Comparison of ENCODE assay signal across 23 mouse cellular contexts in the genomic region with DNA sequence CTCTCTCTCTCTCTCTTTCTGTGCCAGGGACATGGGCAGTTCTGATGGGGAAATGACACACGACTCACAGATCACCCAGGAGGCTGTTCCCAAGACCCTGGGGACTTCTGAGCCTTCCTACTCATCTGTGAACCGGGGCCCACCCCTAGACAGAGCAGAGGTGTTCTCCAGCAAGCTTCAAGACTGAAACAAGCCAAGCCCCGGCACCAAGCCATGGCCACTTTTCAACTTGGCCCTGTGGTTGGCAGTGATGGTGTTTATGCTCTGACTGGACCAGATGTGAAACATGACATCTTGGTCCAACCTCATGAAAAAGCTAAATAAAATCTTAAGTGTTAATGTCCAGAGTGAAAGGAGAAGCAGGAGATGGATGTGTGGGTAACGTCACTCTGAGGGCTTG. TPM values are rescaled to one million over a fixed set of nuclear protein-coding genes. Genes with fewer than 3 reads are reported as not detected.
A peak's percentile ranks its signal among the peaks of the same experiment; 100 is the strongest.
DNase-seq lines count a peak whose midpoint lies in the region; ATAC-seq and TF ChIP-seq lines count a peak whose summit lies in the region.
"Had no signal": no experiment of that assay in that cellular context is flagged by ENCODE, and none has a peak within 500 bp of the region (broad histone marks: within the 10 kb centered on the region; RNA-seq: fewer than 3 reads in every experiment).

No protein-coding gene starts in this region.

- peaks cover 19% of the 10 kb centered on the region for H3K27me3 ChIP-seq in heart, embryonic 12.5 days (replicated peaks)
- H3K27me3 ChIP-seq: Patski had no signal

- peak; percentile 57 for DNase-seq in gastrocnemius, adult 2 months
- DNase-seq in gastrocnemius, postnatal 4 days (ENCODE audit: low spot score in 2 of 2) = no peak
- peak; percentile 34 to 36 for DNase-seq in heart, postnatal 14 days
- DNase-seq in lung, postnatal 14 days = peak; percentile 44
- DNase-seq in lung, postnatal 25 days (ENCODE audit: low spot score) = no peak
- DNase-seq: adrenal gland, postnatal 14 days; cerebellum, adult 11-12 months; cerebellum, adult 9-11 months; forebrain, postnatal 0 days; kidney, adult 11 months had no signal

- H3K27ac ChIP-seq in gastrocnemius, adult 2 months = no peak overlapping the region
- no peak overlapping the region for H3K27ac ChIP-seq in heart, embryonic 12.5 days (ENCODE audit: poor library complexity, severe bottlenecking)
- H3K27ac ChIP-seq: embryonic facial prominence, embryonic 10.5 days; forebrain, embryonic 13.5 days; hindbrain, embryonic 12.5 days had no signal

- H3K9ac ChIP-seq in heart, embryonic 12.5 days = no peak overlapping the region
- H3K9ac ChIP-seq: forebrain, embryonic 13.5 days; forebrain, postnatal 0 days; hindbrain, embryonic 12.5 days had no signal

- no peak for ATAC-seq in heart, embryonic 12.5 days (ENCODE audit: insufficient number of reproducible peaks, low FRiP score)
- ATAC-seq: activated CD4-positive, CD25-positive, alpha-beta regulatory T cell, adult 4 months; forebrain, embryonic 13.5 days; forebrain, postnatal 0 days; hindbrain, embryonic 16.5 days; inflammation-experienced regulatory T-cells, adult 6 months; Patski had no signal

- TF ChIP-seq CTCF in gastrocnemius, adult 2 months (IDR thresholded peaks at IDR 0.05) = no peak

- no peaks in the 10 kb centered on the region for H3K9me3 ChIP-seq in heart, embryonic 12.5 days (replicated peaks)
- H3K9me3 ChIP-seq: embryonic facial prominence, embryonic 10.5 days; forebrain, embryonic 13.5 days; hindbrain, embryonic 12.5 days had no signal

- no peak overlapping the region for H3K4me2 ChIP-seq in heart, embryonic 12.5 days
- H3K4me2 ChIP-seq: forebrain, embryonic 13.5 days; hindbrain, embryonic 12.5 days had no signal

- H3K4me1 ChIP-seq in heart, embryonic 12.5 days (replicated peaks) = peaks cover 1% of the 10 kb centered on the region; the same call in 1 of the 2 replicates

- H3K4me3 ChIP-seq in gastrocnemius, adult 2 months = no peak overlapping the region
- H3K4me3 ChIP-seq in heart, embryonic 12.5 days = no peak overlapping the region
- H3K4me3 ChIP-seq: embryonic facial prominence, embryonic 10.5 days; forebrain, embryonic 13.5 days; hindbrain, embryonic 12.5 days had no signal

- no peaks in the 10 kb centered on the region for H3K36me3 ChIP-seq in heart, embryonic 12.5 days
- H3K36me3 ChIP-seq: embryonic facial prominence, embryonic 10.5 days; hindbrain, embryonic 12.5 days had no signal

- WGBS in heart, embryonic 12.5 days = 71% methylated on average over 4 of the region's 4 CpGs

- intact Hi-C loops in gastrocnemius, adult 2 months (cut with DNase I) = no loop called here
- intact Hi-C loops in heart, postnatal 14 days (cut with DNase I) = no loop called here

RNA-seq across cellular contexts. Expression of a gene that starts 5.3 kb away (rescaled TPM):
- not detected for total RNA-seq in gastrocnemius, adult 2 months (2021)
- total RNA-seq in gastrocnemius, postnatal 4 days (2021) = not detected
- total RNA-seq in heart, postnatal 14 days (2021) = not detected
- not detected in 2 replicates for polyA plus RNA-seq in heart, embryonic 12.5 days (2016; fragmentation: Nextera tagmentation; extraction: Ambion mirVana)
- total RNA-seq: adrenal gland, adult 18-20 months; adrenal gland, postnatal 14 days; CH12.LX; gastrocnemius, adult 8-10 months; heart, postnatal 36 days had no signal
- polyA plus RNA-seq: activated CD4-positive, CD25-positive, alpha-beta regulatory T cell, adult 4 months; embryonic facial prominence, embryonic 10.5 days; heart, embryonic 14.5 days; inflammation-experienced regulatory T-cells, adult 6 months; Patski had no signal

RNA-seq across cellular contexts. Expression of a gene that starts 6.5 kb away (rescaled TPM):
- 1 to 10 TPM; 4.7 to 5.9 TPM for total RNA-seq in gastrocnemius, adult 2 months (2021)
- 10 to 100 TPM; 12.7 to 14.0 TPM for total RNA-seq in gastrocnemius, postnatal 4 days (2021)
- 1 to 10 TPM; 7.9 TPM for total RNA-seq in heart, postnatal 14 days (2021)
- 17.6 and 18.8 TPM in 2 replicates for polyA plus RNA-seq in heart, embryonic 12.5 days (2016; fragmentation: Nextera tagmentation; extraction: Ambion mirVana)

RNA-seq across cellular contexts. Expression of a gene that starts 33.9 kb away (rescaled TPM):
- 100 to 1,000 TPM in 1 of 2 experiments, 10 to 100 TPM in 1; 67.5 to 103 TPM for total RNA-seq in gastrocnemius, adult 2 months (2021)
- total RNA-seq in gastrocnemius, postnatal 4 days (2021) = 10 to 100 TPM; 33.5 to 36.7 TPM
- total RNA-seq in heart, postnatal 14 days (2021) = 10 to 100 TPM; 20.6 to 21.9 TPM
- 4.3 and 5.3 TPM in 2 replicates for polyA plus RNA-seq in heart, embryonic 12.5 days (2016; fragmentation: Nextera tagmentation; extraction: Ambion mirVana)

Comparison
In these comparisons a context has a peak if more than half of its experiments do, and no peak if none do; other contexts are left out.
1. DNase-seq: peak in gastrocnemius, adult 2 months (single experiment), heart, postnatal 14 days (2 of 2) and lung, postnatal 14 days (single experiment); none in gastrocnemius, postnatal 4 days (0 of 2) and lung, postnatal 25 days (single experiment).